Mouse (Mus musculus) MEL (cell line): Measurements from ENCODE around the gene B3gntl1. TPM values are rescaled to one million over a fixed set of nuclear protein-coding genes. Genes with fewer than 3 reads are reported as not detected.

Experiments
- DNase-seq: peaks from one replicate; pipeline ENCODE4 v3.0.0; 2011; ENCODE audit warnings: low read depth, low spot score
- H3K27ac ChIP-seq: 2 replicates; pipeline ENCODE4 v1.5.1; 2012; ENCODE audit warnings: low read depth, mild to moderate bottlenecking, control low read depth, low read length, moderate library complexity; ENCODE audit not compliant: control insufficient read depth
- H3K27me3 ChIP-seq, 2 experiments: fragments of 150-350 bp in 1 of 2; sonication (generic) in 1 of 2; 2 replicates each; pipeline ENCODE4 v1.6.1; 2012; ENCODE audit warnings: low read length in 2 of 2, mild to moderate bottlenecking in 2 of 2, improper control_type of control experiment in 1 of 2, moderate library complexity in 1 of 2; ENCODE audit not compliant: insufficient read depth in 2 of 2, control insufficient read depth in 1 of 2
- H3K36me3 ChIP-seq, 2 experiments: 2 replicates each; pipeline ENCODE4 v1.6.1; 2012 to 2014; ENCODE audit warnings: low read length in 2 of 2, improper control_type of control experiment in 1 of 2, inconsistent platforms in 1 of 2, mild to moderate bottlenecking in 1 of 2; ENCODE audit not compliant: insufficient read depth in 2 of 2, control insufficient read depth in 1 of 2
- H3K4me1 ChIP-seq, 2 experiments: fragments of 150-350 bp in 1 of 2; sonication (generic) in 1 of 2; 2 replicates each; pipeline ENCODE4 v1.6.1; 2012; ENCODE audit warnings: low read length in 2 of 2, improper control_type of control experiment in 1 of 2, mild to moderate bottlenecking in 1 of 2; ENCODE audit not compliant: insufficient read depth in 2 of 2, control insufficient read depth in 1 of 2
- H3K4me3 ChIP-seq, 2 experiments: fragments of 150-350 bp in 1 of 2; sonication (generic) in 1 of 2; 2 replicates each; pipeline ENCODE4 v1.5.1; 2012; ENCODE audit warnings: low read depth in 2 of 2, low read length in 2 of 2, mild to moderate bottlenecking in 2 of 2, moderate library complexity in 2 of 2, control low read depth in 1 of 2, improper control_type of control experiment in 1 of 2; ENCODE audit not compliant: control insufficient read depth in 1 of 2, insufficient read depth in 1 of 2
- H3K79me2 ChIP-seq: 2 replicates; pipeline ENCODE4 v1.6.1; 2012; ENCODE audit warnings: mild to moderate bottlenecking, low read length, moderate library complexity; ENCODE audit not compliant: control insufficient read depth, poor library complexity, insufficient read depth
- H3K9ac ChIP-seq: 2 replicates; pipeline ENCODE4 v1.6.1; 2012; ENCODE audit warnings: low read depth, mild to moderate bottlenecking, control low read depth, low read length, moderate library complexity; ENCODE audit not compliant: control insufficient read depth, poor library complexity, severe bottlenecking
- H3K9me3 ChIP-seq: fragments of 150-350 bp; sonication (generic); replicated peaks from 2 replicates; pipeline ENCODE4 v1.6.1; 2012; ENCODE audit warnings: mild to moderate bottlenecking, low read length, improper control_type of control experiment, moderate library complexity; ENCODE audit not compliant: insufficient read depth
- BHLHE40 ChIP-seq: IDR thresholded peaks from 2 replicates; pipeline ENCODE4 v1.6.1; 2012; ENCODE audit warnings: low read depth, mild to moderate bottlenecking, inconsistent platforms, low read length, improper control_type of control experiment, borderline replicate concordance
- CHD1 ChIP-seq: IDR thresholded peaks from 2 replicates; pipeline ENCODE4 v1.6.1; 2012; ENCODE audit warnings: low read depth, mild to moderate bottlenecking, inconsistent platforms, low read length, improper control_type of control experiment
- CHD2 ChIP-seq: IDR thresholded peaks from 2 replicates; pipeline ENCODE4 v1.6.1; 2011; ENCODE audit warnings: low read length, improper control_type of control experiment
- CTCF ChIP-seq, 3 experiments: IDR thresholded peaks in 2 of 3; conservative IDR thresholded peaks in 1 of 3; 2 replicates each; pipeline ENCODE4 v1.5.1; 2011 to 2012; ENCODE audit warnings: low read length in 3 of 3, low read depth in 2 of 3, mild to moderate bottlenecking in 2 of 3, improper control_type of control experiment in 1 of 3, inconsistent platforms in 1 of 3, mixed read lengths in 1 of 3, moderate library complexity in 1 of 3; ENCODE audit not compliant: control insufficient read depth in 1 of 3, insufficient read depth in 1 of 3, poor library complexity in 1 of 3, severe bottlenecking in 1 of 3
- EP300 ChIP-seq, 2 experiments: IDR thresholded peaks; 2 replicates each; pipeline ENCODE4 v1.6.1; 2011; ENCODE audit warnings: improper control_type of control experiment in 2 of 2, low read length in 2 of 2, low read depth in 1 of 2, mild to moderate bottlenecking in 1 of 2
- ETS1 ChIP-seq: IDR thresholded peaks from 2 replicates; pipeline ENCODE4 v1.6.1; 2012; ENCODE audit warnings: low read depth, mild to moderate bottlenecking, inconsistent platforms, low read length, improper control_type of control experiment, moderate library complexity
- GATA1 ChIP-seq: IDR thresholded peaks from 2 replicates; pipeline ENCODE4 v1.6.1; 2011; ENCODE audit warnings: low read depth, low read length, improper control_type of control experiment
- JUND ChIP-seq: IDR thresholded peaks from 2 replicates; pipeline ENCODE4 v1.6.1; 2011; ENCODE audit warnings: low read depth, mild to moderate bottlenecking, improper control_type of control experiment, low read length
- MAFK ChIP-seq: IDR thresholded peaks from 2 replicates; pipeline ENCODE4 v1.6.1; 2011; ENCODE audit warnings: low read depth, mild to moderate bottlenecking, low read length, improper control_type of control experiment, borderline replicate concordance
- MYB ChIP-seq: IDR thresholded peaks from 2 replicates; pipeline ENCODE4 v1.6.1; 2011; ENCODE audit warnings: mild to moderate bottlenecking, low read depth, low read length, improper control_type of control experiment
- MYC ChIP-seq: IDR thresholded peaks from 2 replicates; pipeline ENCODE4 v1.6.1; 2011; ENCODE audit warnings: low read depth, mild to moderate bottlenecking, low read length, improper control_type of control experiment, moderate library complexity
- NELFE ChIP-seq: IDR thresholded peaks from 2 replicates; pipeline ENCODE4 v1.6.1; 2011; ENCODE audit warnings: low read depth, low read length, improper control_type of control experiment
- POLR2A ChIP-seq, 2 experiments: IDR thresholded peaks; 2 replicates each; pipeline ENCODE4 v1.6.1; 2011 to 2012; ENCODE audit warnings: low read length in 2 of 2, mild to moderate bottlenecking in 2 of 2, control low read depth in 1 of 2, improper control_type of control experiment in 1 of 2, low read depth in 1 of 2, moderate library complexity in 1 of 2; ENCODE audit not compliant: control insufficient read depth in 1 of 2, insufficient read depth in 1 of 2, poor library complexity in 1 of 2
- RAD21 ChIP-seq: IDR thresholded peaks from 2 replicates; pipeline ENCODE4 v1.6.1; 2011; ENCODE audit warnings: mild to moderate bottlenecking, low read depth, low read length, improper control_type of control experiment
- SIN3A ChIP-seq: IDR thresholded peaks from 2 replicates; pipeline ENCODE4 v1.6.1; 2012; ENCODE audit warnings: low read length, improper control_type of control experiment, inconsistent platforms
- TAL1 ChIP-seq: IDR thresholded peaks from 2 replicates; pipeline ENCODE4 v1.6.1; 2012; ENCODE audit warnings: mild to moderate bottlenecking, inconsistent platforms, low read length, moderate library complexity, mixed read lengths
- TCF12 ChIP-seq: IDR thresholded peaks from 2 replicates; pipeline ENCODE4 v1.6.1; 2014; ENCODE audit warnings: low read depth, mild to moderate bottlenecking, inconsistent platforms, low read length, improper control_type of control experiment, moderate library complexity
- USF2 ChIP-seq, 2 experiments: IDR thresholded peaks; 2 replicates each; pipeline ENCODE4 v1.6.1; 2011 to 2012; ENCODE audit warnings: improper control_type of control experiment in 2 of 2, low read length in 2 of 2, borderline replicate concordance in 1 of 2, inconsistent platforms in 1 of 2, low read depth in 1 of 2, mild to moderate bottlenecking in 1 of 2; ENCODE audit not compliant: insufficient read depth in 1 of 2
- ZC3H11A ChIP-seq: IDR thresholded peaks from 2 replicates; pipeline ENCODE4 v1.6.1; 2012; ENCODE audit warnings: low read depth, mild to moderate bottlenecking, inconsistent platforms, low read length, improper control_type of control experiment
- ZKSCAN1 ChIP-seq: IDR thresholded peaks from 2 replicates; pipeline ENCODE4 v1.6.1; 2012; ENCODE audit warnings: low read depth, mild to moderate bottlenecking, inconsistent platforms, low read length, improper control_type of control experiment, moderate library complexity
- polyA plus RNA-seq, 2 experiments: library from polyadenylated mRNA; stranded (reverse) in 1 of 2; unstranded in 1 of 2; fragments of >175 nt in 1 of 2; fragments of >200 nt in 1 of 2; gene quantifications; 2 replicates each; pipeline versions ENCODE4 v1.2.1 to v1.2.4; 2012; ENCODE audit warnings: low replicate concordance in 2 of 2, low read depth in 1 of 2; ENCODE audit not compliant: insufficient read length in 2 of 2, insufficient read depth in 1 of 2, missing spikeins in 1 of 2
- total RNA-seq: library from RNA; depleted of rRNA; stranded (reverse); fragments of 300-350 nt; gene quantifications from 2 replicates; pipeline ENCODE4 v1.2.3, GENCODE M21; 2012

Gene B3gntl1
- total and polyA plus RNA-seq, 3 experiments: 4.7 to 5.6 TPM; not detected in 1

DNA sequence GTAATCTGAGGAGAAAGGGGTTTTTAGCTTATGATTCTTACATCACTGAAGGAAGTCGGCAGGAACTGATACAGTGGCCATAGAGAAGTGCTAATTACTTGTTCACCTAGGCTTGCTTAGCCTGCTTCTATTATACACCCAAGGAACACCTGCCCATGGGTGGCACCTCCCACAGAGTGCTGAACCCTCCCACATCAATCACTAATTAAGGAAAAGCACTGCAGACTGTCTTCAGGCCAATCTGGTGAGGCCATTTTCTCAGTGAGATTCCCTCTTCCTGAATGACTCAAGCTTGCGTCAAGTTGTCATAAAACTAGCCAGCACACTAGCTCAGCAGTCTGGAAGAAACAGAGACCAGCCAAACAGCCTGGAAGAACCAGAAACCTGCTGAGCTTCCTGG, 6.6 kb upstream of the B3gntl1 start:
- no peaks in the 10 kb centered on the region for H3K9me3 ChIP-seq
- no peak overlapping the region for H3K27ac ChIP-seq
- H3K79me2 ChIP-seq: no peaks in the 10 kb centered on the region
- DNase-seq: no peak
- no peak overlapping the region for H3K9ac ChIP-seq
- TF ChIP-seq ZC3H11A (no peak), MAFK (no peak), SIN3A (no peak), TAL1 (no peak), ETS1 (no peak), RAD21 (no peak)
- no peaks in the 10 kb centered on the region; a peak in 2 of 4 replicates for H3K27me3 ChIP-seq
- H3K36me3 ChIP-seq: no peaks in the 10 kb centered on the region
- no peak overlapping the region for H3K4me3 ChIP-seq
- H3K4me1 ChIP-seq: no peaks in the 10 kb centered on the region

- no peak overlapping the region for H3K27ac ChIP-seq
- H3K4me1 ChIP-seq: peaks cover 6 to 8% of the 10 kb centered on the region in 2 experiments
- DNase-seq: no peak
- TF ChIP-seq USF2 (IDR thresholded peaks at IDR 0.05; ENCODE audit: borderline replicate concordance in 1 of 2, insufficient read depth in 1 of 2, low read depth in 1 of 2, low read length in 2 of 2) (no peak), CTCF (IDR thresholded peaks at IDR 0.05 in 2 of 3, conservative IDR thresholded peaks at IDR 0.05 in 1 of 3; ENCODE audit: control insufficient read depth in 1 of 3, insufficient read depth in 1 of 3, low read depth in 2 of 3, low read length in 3 of 3, poor library complexity in 1 of 3, severe bottlenecking in 1 of 3) (no peak), BHLHE40 (no peak), EP300 (IDR thresholded peaks at IDR 0.05; ENCODE audit: low read depth in 1 of 2, low read length in 2 of 2) (no peak), NELFE (no peak), SIN3A (no peak), RAD21 (no peak), MAFK (no peak), ETS1 (no peak), JUND (no peak), TCF12 (no peak), MYB (no peak), MYC (no peak), CHD1 (no peak), ZC3H11A (no peak), CHD2 (no peak), ZKSCAN1 (no peak), POLR2A (IDR thresholded peaks at IDR 0.05; ENCODE audit: control insufficient read depth in 1 of 2, insufficient read depth in 1 of 2, low read depth in 1 of 2, low read length in 2 of 2, poor library complexity in 1 of 2) (no peak), GATA1 (no peak)
- H3K36me3 ChIP-seq: peaks cover 0 to 9% of the 10 kb centered on the region in 2 experiments; a peak in 2 of 4 replicates
- H3K9ac ChIP-seq: no peak overlapping the region
- no peaks in the 10 kb centered on the region; the same call in 1 of the 2 replicates for H3K79me2 ChIP-seq
- H3K4me3 ChIP-seq: no peak overlapping the region
- H3K27me3 ChIP-seq: no peaks in the 10 kb centered on the region; a peak in 2 of 4 replicates
- H3K9me3 ChIP-seq: no peaks in the 10 kb centered on the region
These were observed 3.9 kb upstream of the B3gntl1 start for GRCm38 (mm10) chr11:121676836-121677235.
